Mouse (Mus musculus): Measurements from ENCODE around the gene BB287469. TPM values are rescaled to one million over a fixed set of nuclear protein-coding genes. Genes with fewer than 3 reads are reported as not detected.
"Not testable (repeated sequence)": the region's sequence is repeated elsewhere in the genome, so short reads cannot be mapped to it uniquely, and the experiment has no call there.

Gene BB287469
- total RNA-seq (2014; rRNA removed) (not detected in 2 replicates), polyA plus RNA-seq (2012; rRNA removed) (not detected in 2 replicates)

DNA sequence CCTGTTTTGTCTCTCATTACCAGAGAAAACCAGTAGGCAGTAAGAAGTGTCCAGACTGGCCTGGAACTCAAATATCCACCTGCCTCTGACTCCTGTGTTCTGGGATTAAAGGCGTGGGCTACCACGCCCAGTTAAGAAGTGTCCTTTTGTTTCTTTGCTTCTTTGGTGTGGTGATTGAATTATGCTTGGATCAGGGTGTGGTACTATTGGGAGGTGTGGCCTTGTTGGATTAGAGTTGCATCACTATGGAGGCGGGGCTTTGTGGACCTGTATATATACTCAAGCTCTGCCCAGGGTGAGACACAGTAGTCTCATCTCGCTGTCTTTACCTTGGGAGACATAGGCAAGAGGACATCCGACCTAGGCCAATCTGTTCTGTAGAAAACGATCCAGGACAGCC, at the start of gene BB287469:
Gene BB287469 (plus strand): TSS at position 301 of the 400 bp plus-strand sequence.
- not testable (repeated sequence) for H3K36me3 ChIP-seq (ENCODE audit: control insufficient read depth, insufficient read depth, low read length); H3K9ac ChIP-seq (ENCODE audit: low read depth, low read length); H3K79me2 ChIP-seq (ENCODE audit: control insufficient read depth, insufficient read depth, low read length); H3K27ac ChIP-seq (replicated peaks; ENCODE audit: insufficient read depth, low read depth, low read length); H3K4me3 ChIP-seq (ENCODE audit: insufficient read depth, low read depth, low read length); H3K4me1 ChIP-seq (ENCODE audit: control insufficient read depth, insufficient read depth, low read length); H3K27me3 ChIP-seq (ENCODE audit: control insufficient read depth, insufficient read depth, low read length); DNase-seq (ENCODE audit: extremely low read depth, low read depth, low spot score)
- 92% methylated on average over 6 of the region's 6 CpGs for WGBS

DNA sequence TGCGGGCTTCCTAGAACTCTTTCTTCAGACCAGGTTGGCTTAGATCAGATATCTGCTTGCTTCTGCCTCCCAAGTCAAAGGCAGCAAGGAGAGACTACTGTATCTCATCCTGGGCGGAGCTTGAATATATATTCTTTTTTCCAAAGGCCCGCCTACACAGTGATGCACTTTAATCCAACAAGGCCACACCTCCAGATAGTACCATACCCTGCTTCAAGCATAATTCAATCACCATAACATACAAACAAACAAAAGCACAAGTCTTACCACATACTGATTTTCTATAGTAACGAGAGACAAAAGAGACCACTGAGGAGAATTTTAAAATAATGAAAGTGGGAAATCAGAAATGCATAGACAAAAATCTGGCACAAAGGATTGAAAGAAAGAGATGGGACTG, 40.7 kb upstream of the BB287469 start, which contains the start of gene Gm21319:
Gene Gm21319 (minus strand): TSS at position 101 of the 400 bp plus-strand sequence.
- 85% methylated on average over 4 of the region's 4 CpGs for WGBS
- DNase-seq (ENCODE audit: extremely low read depth, low read depth, low spot score); H3K36me3 ChIP-seq (ENCODE audit: control insufficient read depth, insufficient read depth, low read length); H3K27ac ChIP-seq (replicated peaks; ENCODE audit: insufficient read depth, low read depth, low read length); H3K9ac ChIP-seq (ENCODE audit: low read depth, low read length); H3K27me3 ChIP-seq (ENCODE audit: control insufficient read depth, insufficient read depth, low read length); H3K79me2 ChIP-seq (ENCODE audit: control insufficient read depth, insufficient read depth, low read length); H3K4me1 ChIP-seq (ENCODE audit: control insufficient read depth, insufficient read depth, low read length); H3K4me3 ChIP-seq (ENCODE audit: insufficient read depth, low read depth, low read length): not testable (repeated sequence)

DNA sequence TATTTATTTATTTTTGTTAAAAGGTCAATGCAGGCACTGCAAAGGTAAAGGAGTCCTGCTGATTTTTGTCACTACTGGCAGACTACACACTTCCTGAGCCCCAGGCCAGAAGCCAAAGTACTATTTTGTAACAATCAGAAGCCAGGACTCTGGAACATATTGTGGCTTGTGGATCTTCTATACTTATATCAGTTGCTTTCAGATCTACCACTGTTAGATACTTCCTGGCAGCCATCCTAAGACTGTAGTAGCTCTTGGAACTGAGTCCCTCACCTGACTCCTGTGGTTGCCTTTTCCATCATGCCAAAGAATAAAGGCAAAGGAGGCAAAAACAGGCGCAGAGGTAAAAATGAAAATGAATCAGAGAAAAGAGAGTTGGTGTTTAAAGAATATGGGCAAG, 21.2 kb upstream of the BB287469 start, which contains the start of gene Gm21936:
Gene Gm21936 (plus strand): TSS at position 301 of the 400 bp plus-strand sequence.
- not testable (repeated sequence) for H3K27ac ChIP-seq (replicated peaks; ENCODE audit: insufficient read depth, low read depth, low read length); H3K79me2 ChIP-seq (ENCODE audit: control insufficient read depth, insufficient read depth, low read length); DNase-seq (ENCODE audit: extremely low read depth, low read depth, low spot score); H3K36me3 ChIP-seq (ENCODE audit: control insufficient read depth, insufficient read depth, low read length); H3K4me3 ChIP-seq (ENCODE audit: insufficient read depth, low read depth, low read length); H3K4me1 ChIP-seq (ENCODE audit: control insufficient read depth, insufficient read depth, low read length); H3K9ac ChIP-seq (ENCODE audit: low read depth, low read length); H3K27me3 ChIP-seq (ENCODE audit: control insufficient read depth, insufficient read depth, low read length)
- WGBS, result 88% methylated on average over 1 of the region's 1 CpGs

DNA sequence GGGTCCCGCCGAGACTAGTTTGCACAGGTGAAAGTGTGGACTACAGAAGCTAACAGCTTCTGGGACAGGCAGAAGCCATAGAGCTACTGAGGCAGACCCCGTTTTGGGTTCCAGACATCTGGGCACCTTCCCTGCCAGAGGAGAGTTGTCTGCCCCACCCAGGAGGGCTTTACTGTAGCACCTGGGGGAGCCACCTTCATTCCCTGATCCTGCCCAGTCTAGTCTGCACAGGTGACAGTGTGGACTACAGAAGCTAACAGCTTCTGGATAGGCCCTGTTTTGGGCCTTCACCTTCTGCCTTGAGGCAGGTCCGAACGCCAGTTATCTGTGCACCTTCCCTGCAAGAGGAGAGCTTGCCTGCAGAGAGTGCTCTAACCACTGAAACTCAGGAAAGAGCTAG, 18.4 kb upstream of the BB287469 start:
- not testable (repeated sequence) for H3K9ac ChIP-seq (ENCODE audit: low read depth, low read length); H3K79me2 ChIP-seq (ENCODE audit: control insufficient read depth, insufficient read depth, low read length); H3K27me3 ChIP-seq (ENCODE audit: control insufficient read depth, insufficient read depth, low read length); H3K27ac ChIP-seq (replicated peaks; ENCODE audit: insufficient read depth, low read depth, low read length); H3K4me3 ChIP-seq (ENCODE audit: insufficient read depth, low read depth, low read length); H3K36me3 ChIP-seq (ENCODE audit: control insufficient read depth, insufficient read depth, low read length); DNase-seq (ENCODE audit: extremely low read depth, low read depth, low spot score); H3K4me1 ChIP-seq (ENCODE audit: control insufficient read depth, insufficient read depth, low read length)
- 88% methylated on average over 5 of the region's 5 CpGs for WGBS

DNA sequence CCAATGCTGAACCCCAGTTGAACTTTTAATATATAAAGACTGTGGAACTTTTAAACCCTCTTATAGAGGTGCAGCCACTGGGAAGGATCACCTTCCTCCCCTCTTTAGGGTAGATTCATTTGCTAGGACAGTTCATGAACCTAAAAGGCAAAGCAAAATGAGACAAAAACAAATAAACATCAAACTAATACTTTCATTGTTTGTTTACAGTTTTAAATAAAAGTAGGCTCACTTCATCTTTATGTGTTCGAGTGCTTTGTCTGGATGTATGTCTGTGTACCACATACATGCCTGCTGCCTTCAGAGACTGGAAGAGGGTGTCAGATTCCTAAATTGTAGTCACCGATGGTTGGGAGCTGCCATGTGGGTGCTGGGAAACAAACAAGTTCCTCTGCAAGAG, 25.9 kb downstream of the BB287469 start, which contains the start of gene Gm2001:
Gene Gm2001 (minus strand): TSS at position 101 of the 400 bp plus-strand sequence.
- not testable (repeated sequence) for H3K27me3 ChIP-seq (ENCODE audit: control insufficient read depth, insufficient read depth, low read length); DNase-seq (ENCODE audit: extremely low read depth, low read depth, low spot score); H3K27ac ChIP-seq (replicated peaks; ENCODE audit: insufficient read depth, low read depth, low read length); H3K36me3 ChIP-seq (ENCODE audit: control insufficient read depth, insufficient read depth, low read length); H3K4me3 ChIP-seq (ENCODE audit: insufficient read depth, low read depth, low read length); H3K9ac ChIP-seq (ENCODE audit: low read depth, low read length); H3K79me2 ChIP-seq (ENCODE audit: control insufficient read depth, insufficient read depth, low read length); H3K4me1 ChIP-seq (ENCODE audit: control insufficient read depth, insufficient read depth, low read length)
- 76% methylated on average over 2 of the region's 2 CpGs for WGBS

DNA sequence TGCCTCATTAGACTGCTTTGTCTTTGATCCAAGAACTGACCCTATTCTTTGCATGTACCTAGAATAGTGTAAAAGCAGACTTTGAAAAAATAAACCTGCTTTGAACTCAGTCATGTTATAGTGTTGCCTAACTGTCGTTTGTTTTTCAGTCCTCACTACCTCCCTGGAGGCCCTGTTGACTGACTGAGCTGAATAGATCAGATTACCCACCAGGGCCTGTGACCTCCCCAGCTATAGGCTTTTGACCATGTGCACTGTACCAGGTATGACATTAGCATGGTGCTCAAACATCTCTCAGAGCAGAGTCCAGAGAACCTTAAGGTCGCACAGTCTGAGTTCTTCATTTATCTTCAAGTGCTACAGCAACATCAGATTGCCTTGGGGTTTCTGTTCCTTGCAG, 34.3 kb downstream of the BB287469 start:
- not testable (repeated sequence) for H3K27ac ChIP-seq (replicated peaks; ENCODE audit: insufficient read depth, low read depth, low read length); H3K27me3 ChIP-seq (ENCODE audit: control insufficient read depth, insufficient read depth, low read length); H3K4me3 ChIP-seq (ENCODE audit: insufficient read depth, low read depth, low read length); DNase-seq (ENCODE audit: extremely low read depth, low read depth, low spot score); H3K79me2 ChIP-seq (ENCODE audit: control insufficient read depth, insufficient read depth, low read length); H3K4me1 ChIP-seq (ENCODE audit: control insufficient read depth, insufficient read depth, low read length); H3K9ac ChIP-seq (ENCODE audit: low read depth, low read length); H3K36me3 ChIP-seq (ENCODE audit: control insufficient read depth, insufficient read depth, low read length)
- WGBS, result no CpG with 5 or more reads among the region's 2 CpGs

DNA sequence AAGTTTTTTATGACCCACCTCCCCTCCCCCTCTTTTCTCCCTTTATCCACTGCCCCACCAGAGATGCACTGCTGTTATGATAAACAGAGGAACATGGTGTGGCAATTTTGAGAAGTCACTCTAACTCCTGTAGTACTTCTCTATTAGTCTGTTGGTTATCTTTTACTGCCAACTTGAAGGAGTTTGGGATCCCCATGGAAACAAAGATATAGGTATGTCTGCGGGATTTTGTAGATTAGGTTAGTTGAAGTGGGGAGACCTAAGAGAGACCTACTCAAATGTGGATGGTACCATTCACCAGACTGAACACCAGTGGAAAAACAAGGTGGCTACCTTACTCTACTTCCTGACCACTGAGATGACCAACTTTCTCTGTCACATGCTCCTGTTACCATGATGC, 39.7 kb downstream of the BB287469 start:
- H3K27me3 ChIP-seq (ENCODE audit: control insufficient read depth, insufficient read depth, low read length); H3K79me2 ChIP-seq (ENCODE audit: control insufficient read depth, insufficient read depth, low read length); H3K9ac ChIP-seq (ENCODE audit: low read depth, low read length); H3K27ac ChIP-seq (replicated peaks; ENCODE audit: insufficient read depth, low read depth, low read length); H3K4me3 ChIP-seq (ENCODE audit: insufficient read depth, low read depth, low read length); H3K4me1 ChIP-seq (ENCODE audit: control insufficient read depth, insufficient read depth, low read length); DNase-seq (ENCODE audit: extremely low read depth, low read depth, low spot score); H3K36me3 ChIP-seq (ENCODE audit: control insufficient read depth, insufficient read depth, low read length): not testable (repeated sequence)
- 82% methylated on average over 1 of the region's 1 CpGs for WGBS

DNA sequence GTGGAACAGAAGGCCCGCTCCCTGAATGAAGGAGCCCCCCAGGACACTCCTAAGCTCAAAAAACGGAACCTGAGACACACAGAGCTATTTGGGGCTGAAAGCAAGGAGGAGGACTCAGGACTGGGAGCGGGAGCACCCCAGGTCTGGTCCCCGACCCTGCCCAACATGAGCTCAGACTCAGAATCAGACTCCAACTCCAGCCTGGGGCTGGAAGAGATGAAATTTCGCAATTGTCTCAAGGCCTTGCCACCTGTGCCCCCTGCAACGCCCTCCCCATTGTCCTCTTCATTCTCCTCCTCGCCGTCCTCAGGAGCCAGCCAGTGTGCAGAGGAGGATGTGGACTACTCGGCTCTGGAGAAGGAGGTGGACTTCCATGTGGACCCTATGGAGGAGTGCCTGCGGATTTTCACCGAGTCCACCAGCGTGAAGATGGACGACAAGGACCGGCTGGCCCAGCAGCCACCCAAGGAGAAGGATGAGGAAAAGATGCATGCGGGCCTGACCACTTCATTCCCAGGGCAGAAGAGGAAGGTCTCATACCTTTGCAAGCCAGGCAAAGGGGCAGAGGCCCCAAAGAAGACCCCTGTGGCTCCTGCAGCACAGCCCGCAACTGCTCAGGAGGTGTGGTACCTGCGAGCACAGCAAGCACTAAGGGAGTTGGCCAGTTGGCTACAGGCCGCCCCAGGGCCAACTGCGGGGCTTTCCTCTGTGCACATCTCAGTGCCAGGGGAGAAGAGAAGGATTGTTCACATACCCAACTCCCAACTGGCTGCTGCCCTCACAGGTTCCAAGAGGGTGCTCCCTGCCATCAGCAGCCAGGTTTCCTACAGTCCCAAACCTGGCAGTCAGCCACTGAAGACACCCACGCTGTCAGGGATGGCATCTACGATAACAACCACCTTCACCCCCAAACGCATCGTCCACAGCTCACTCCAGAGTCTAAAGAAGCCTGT, 45.6 kb downstream of the BB287469 start:
- not testable (repeated sequence) for H3K9ac ChIP-seq (ENCODE audit: low read depth, low read length); H3K27me3 ChIP-seq (ENCODE audit: control insufficient read depth, insufficient read depth, low read length); H3K36me3 ChIP-seq (ENCODE audit: control insufficient read depth, insufficient read depth, low read length); DNase-seq (ENCODE audit: extremely low read depth, low read depth, low spot score); H3K4me1 ChIP-seq (ENCODE audit: control insufficient read depth, insufficient read depth, low read length); H3K79me2 ChIP-seq (ENCODE audit: control insufficient read depth, insufficient read depth, low read length); H3K27ac ChIP-seq (replicated peaks; ENCODE audit: insufficient read depth, low read depth, low read length); H3K4me3 ChIP-seq (ENCODE audit: insufficient read depth, low read depth, low read length)
- WGBS, result 83% methylated on average over 23 of the region's 23 CpGs

DNA sequence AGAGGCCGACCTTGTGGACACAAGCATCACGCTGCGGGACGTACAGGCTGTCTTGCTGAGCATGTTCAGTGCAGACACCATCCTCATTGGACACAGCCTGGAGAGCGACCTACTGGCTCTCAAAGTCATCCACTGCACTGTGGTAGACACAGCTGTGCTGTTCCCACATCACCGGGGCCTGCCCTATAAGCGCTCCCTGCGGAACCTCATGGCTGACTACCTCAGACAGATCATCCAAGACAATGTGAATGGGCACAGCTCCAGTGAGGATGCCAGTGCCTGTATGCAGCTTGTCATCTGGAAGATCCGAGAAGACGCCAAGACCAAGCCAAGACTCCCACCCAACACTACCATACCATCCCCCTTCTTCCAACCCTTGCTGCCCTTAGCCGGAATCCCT, 47.3 kb downstream of the BB287469 start:
- not testable (repeated sequence) for H3K27me3 ChIP-seq (ENCODE audit: control insufficient read depth, insufficient read depth, low read length); H3K4me3 ChIP-seq (ENCODE audit: insufficient read depth, low read depth, low read length); DNase-seq (ENCODE audit: extremely low read depth, low read depth, low spot score); H3K79me2 ChIP-seq (ENCODE audit: control insufficient read depth, insufficient read depth, low read length); H3K9ac ChIP-seq (ENCODE audit: low read depth, low read length); H3K4me1 ChIP-seq (ENCODE audit: control insufficient read depth, insufficient read depth, low read length); H3K36me3 ChIP-seq (ENCODE audit: control insufficient read depth, insufficient read depth, low read length); H3K27ac ChIP-seq (replicated peaks; ENCODE audit: insufficient read depth, low read depth, low read length)
- 94% methylated on average over 10 of the region's 11 CpGs for WGBS

All from liver, adult 2 months (tissue).